Mouse (Mus musculus) hindbrain, embryonic 12.5 days (tissue): ENCODE measurements at regions not wholly inside any gene's neighbourhood (a gene's known extent, or its start where the extent isn't known, plus 50 kb on each side); places are given as distances from the start of the nearest gene placed in this dataset.
A peak's percentile ranks its signal among the peaks of the same experiment; 100 is the strongest.

Experiments used
- ATAC-seq: fragments of 200-750 bp; cut with Nextera tagmentation; 2 replicates; pipeline ENCODE4 v1.8.0; 2017; ENCODE audit warnings: moderate TSS enrichment; ENCODE audit not compliant: low FRiP score
- H3K27ac ChIP-seq: fragments of 300-500 bp; sonication (generic); 2 replicates; pipeline ENCODE4 v1.5.1; 2016; ENCODE audit warnings: mild to moderate bottlenecking
- H3K27me3 ChIP-seq: fragments of 300-500 bp; sonication (generic); 2 replicates; pipeline ENCODE4 v1.6.1; 2016; ENCODE audit warnings: mild to moderate bottlenecking
- H3K36me3 ChIP-seq: fragments of 300-500 bp; sonication (generic); 2 replicates; pipeline ENCODE4 v1.6.1; 2016; ENCODE audit warnings: mild to moderate bottlenecking
- H3K4me1 ChIP-seq: fragments of 300-500 bp; sonication (generic); 2 replicates; pipeline ENCODE4 v1.6.1; 2016
- H3K4me2 ChIP-seq: fragments of 300-500 bp; sonication (generic); replicated peaks from 2 replicates; pipeline ENCODE4 v1.6.1; 2016; ENCODE audit warnings: mild to moderate bottlenecking
- H3K4me3 ChIP-seq: fragments of 300-500 bp; sonication (generic); 2 replicates; pipeline ENCODE4 v1.5.1; 2016; ENCODE audit warnings: mild to moderate bottlenecking
- H3K9ac ChIP-seq: fragments of 300-500 bp; sonication (generic); 2 replicates; pipeline ENCODE4 v1.6.1; 2016; ENCODE audit warnings: mild to moderate bottlenecking, moderate library complexity
- H3K9me3 ChIP-seq: fragments of 300-500 bp; sonication (generic); replicated peaks from 2 replicates; pipeline ENCODE4 v1.6.1; 2016; ENCODE audit warnings: mild to moderate bottlenecking
- WGBS: fragments of 180-500 bp; shearing (Covaris S2); methylation state at CpG from one replicate; pipeline ENCODE4 v1.1.7; 2016; 5-methylcytosine and 5-hydroxymethylcytosine counted together

- 15% methylated on average over 14 of the region's 14 CpGs for WGBS
- Histone ChIP-seq H3K27ac (peak overlapping the region; percentile 18), H3K4me3 (no peak overlapping the region), H3K27me3 (no peaks in the 10 kb centered on the region), H3K36me3 (no peaks in the 10 kb centered on the region), H3K9me3 (no peaks in the 10 kb centered on the region), H3K4me2 (peak overlapping the region; percentile 38), H3K4me1 (peaks cover 7% of the 10 kb centered on the region; the same call in 1 of the 2 replicates), H3K9ac (no peak overlapping the region)
- peak; percentile 69 for ATAC-seq
Measured at GRCm38 (mm10) chr10:91270955-91271741, 90.0 kb upstream of the Tmpo start.

- 0 out of 2 replicates have a peak overlapping the region, but pooled peaks have one; percentile 38 for H3K4me2 ChIP-seq
- peaks cover 7% of the 10 kb centered on the region; the same call in 1 of the 2 replicates for H3K4me1 ChIP-seq
- ATAC-seq, result peak; percentile 61
- no peak overlapping the region for H3K4me3 ChIP-seq
- 22% methylated on average over 12 of the region's 14 CpGs for WGBS
- peak overlapping the region; percentile 12 for H3K27ac ChIP-seq
- no peak overlapping the region for H3K9ac ChIP-seq
- no peaks in the 10 kb centered on the region for H3K9me3 ChIP-seq
- H3K36me3 ChIP-seq, result no peaks in the 10 kb centered on the region
- H3K27me3 ChIP-seq, result no peaks in the 10 kb centered on the region
Measured at GRCm38 (mm10) chr10:91270268-91270954, 89.3 kb upstream of the Tmpo start.

GRCm38 (mm10) chr10:91267886-91268285, 86.8 kb upstream of the Tmpo start:
- Histone ChIP-seq H3K27me3 (no peaks in the 10 kb centered on the region), H3K9me3 (no peaks in the 10 kb centered on the region), H3K4me2 (no peak overlapping the region), H3K4me1 (peaks cover 7% of the 10 kb centered on the region; the same call in 1 of the 2 replicates), H3K4me3 (no peak overlapping the region), H3K27ac (no peak overlapping the region), H3K36me3 (no peaks in the 10 kb centered on the region), H3K9ac (no peak overlapping the region)
- 89% methylated on average over 6 of the region's 6 CpGs for WGBS
- no peak for ATAC-seq

DNA sequence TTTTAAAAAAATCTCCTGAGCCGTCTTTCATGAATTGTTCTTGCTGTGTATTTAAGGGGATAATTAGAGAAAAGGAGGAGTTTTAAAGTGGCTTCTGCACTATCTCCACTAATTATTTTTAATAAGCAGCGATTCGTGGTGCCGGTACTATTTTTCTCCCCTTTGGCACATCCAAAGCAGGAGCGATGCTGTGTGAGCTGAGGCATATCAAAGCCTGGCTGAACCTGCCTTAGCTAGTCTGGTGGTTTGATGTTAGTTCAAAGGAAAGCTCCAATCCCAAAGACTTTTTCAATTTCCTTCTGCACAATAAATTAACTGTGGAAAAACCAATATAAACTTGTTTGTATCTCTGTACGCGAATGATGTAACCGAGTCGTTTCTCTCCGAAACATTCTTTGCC, 79.3 kb upstream of the Tmpo start:
- whole genome bisulfite sequencing, result 90% methylated on average over 10 of the region's 10 CpGs
- Histone ChIP-seq H3K27me3 (no peaks in the 10 kb centered on the region), H3K9ac (no peak overlapping the region), H3K36me3 (no peaks in the 10 kb centered on the region), H3K9me3 (no peaks in the 10 kb centered on the region), H3K4me1 (no peaks in the 10 kb centered on the region), H3K4me3 (no peak overlapping the region), H3K4me2 (no peak overlapping the region), H3K27ac (no peak overlapping the region)
- ATAC-seq, result no peak

DNA sequence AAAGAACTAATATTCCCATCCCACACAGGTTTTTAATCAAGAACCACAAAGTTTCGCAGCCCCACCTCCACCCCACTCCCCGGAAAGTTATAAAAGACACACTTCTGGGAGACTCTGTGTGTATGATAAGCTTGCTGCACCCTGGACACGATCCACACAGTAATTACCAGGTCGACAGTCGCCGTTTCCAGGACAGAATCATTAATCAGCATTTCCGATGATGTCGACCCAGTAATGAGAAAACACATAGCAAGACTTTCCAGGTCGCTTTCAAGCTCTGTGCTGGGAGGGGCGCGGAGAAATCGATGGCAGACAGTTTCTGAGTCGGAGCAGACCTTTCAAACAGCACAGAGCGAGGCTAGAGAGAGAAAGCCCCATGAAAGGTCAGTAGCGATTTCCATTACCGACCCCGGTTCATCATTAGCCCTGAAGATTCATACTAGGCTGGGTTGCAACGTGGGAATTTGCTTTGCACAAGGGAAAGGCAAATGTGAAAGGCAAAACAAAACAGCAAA, 68.6 kb upstream of the Tmpo start:
- no peaks in the 10 kb centered on the region for H3K36me3 ChIP-seq
- H3K4me3 ChIP-seq, result no peak overlapping the region
- no peaks in the 10 kb centered on the region for H3K4me1 ChIP-seq
- 0 out of 2 replicates have a peak overlapping the region, but pooled peaks have one; percentile 0 for H3K4me2 ChIP-seq
- no peak overlapping the region for H3K9ac ChIP-seq
- H3K9me3 ChIP-seq, result no peaks in the 10 kb centered on the region
- no peak overlapping the region for H3K27ac ChIP-seq
- no peak; the same call in 1 of the 2 replicates for ATAC-seq
- H3K27me3 ChIP-seq, result no peaks in the 10 kb centered on the region
- 60% methylated on average over 18 of the region's 18 CpGs for WGBS

- Histone ChIP-seq H3K9me3 (no peaks in the 10 kb centered on the region), H3K4me1 (peaks cover 17% of the 10 kb centered on the region), H3K27me3 (no peaks in the 10 kb centered on the region), H3K9ac (no peak overlapping the region), H3K4me3 (no peak overlapping the region), H3K36me3 (no peaks in the 10 kb centered on the region), H3K4me2 (no peak overlapping the region), H3K27ac (no peak overlapping the region)
- no peak for ATAC-seq
- WGBS, result 89% methylated on average over 3 of the region's 3 CpGs
Measured at GRCm38 (mm10) chr10:91244297-91244696, 63.2 kb upstream of the Tmpo start.

DNA sequence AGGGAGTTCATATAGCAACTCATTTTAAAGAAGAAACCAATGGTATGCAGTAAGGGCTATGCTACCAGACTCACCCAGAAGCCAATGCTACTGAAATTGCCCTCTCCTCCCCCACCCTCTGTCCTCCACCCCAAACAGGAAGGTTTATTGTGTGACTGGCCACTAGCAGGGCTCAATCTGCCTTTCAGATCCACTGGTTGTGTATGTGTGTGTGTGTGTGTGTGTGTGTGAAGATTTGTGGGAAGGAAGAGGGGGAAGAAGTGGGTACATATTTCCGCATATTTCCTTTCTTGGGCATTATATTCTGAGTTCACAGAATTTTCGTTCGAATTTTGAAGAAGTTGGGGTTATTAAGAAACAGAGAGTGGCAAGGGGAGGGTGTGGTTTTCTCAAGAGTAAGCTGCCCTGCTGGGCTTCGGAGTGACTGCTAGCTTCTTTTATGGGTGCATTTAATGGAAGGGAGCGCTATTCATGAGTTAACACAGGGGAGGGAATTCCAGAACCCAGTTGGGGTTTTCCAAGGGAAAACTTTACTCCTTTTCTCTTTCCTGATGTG, 61.5 kb upstream of the Tmpo start:
- no peaks in the 10 kb centered on the region for H3K36me3 ChIP-seq
- WGBS, result 61% methylated on average over 5 of the region's 5 CpGs
- no peak overlapping the region for H3K27ac ChIP-seq
- H3K27me3 ChIP-seq, result no peaks in the 10 kb centered on the region
- H3K4me3 ChIP-seq, result no peak overlapping the region
- H3K4me2 ChIP-seq, result no peak overlapping the region
- no peak overlapping the region for H3K9ac ChIP-seq
- H3K4me1 ChIP-seq, result peaks cover 21% of the 10 kb centered on the region
- no peaks in the 10 kb centered on the region for H3K9me3 ChIP-seq
- no peak for ATAC-seq

- Histone ChIP-seq H3K4me3 (no peak overlapping the region), H3K27ac (peak overlapping the region; percentile 35), H3K9me3 (no peaks in the 10 kb centered on the region), H3K36me3 (no peaks in the 10 kb centered on the region), H3K27me3 (no peaks in the 10 kb centered on the region), H3K4me2 (0 out of 2 replicates have a peak overlapping the region, but pooled peaks have one; percentile 13), H3K9ac (no peak overlapping the region), H3K4me1 (peaks cover 21% of the 10 kb centered on the region)
- 32% methylated on average over 7 of the region's 7 CpGs for WGBS
- ATAC-seq, result peak; percentile 66; the same call in 1 of the 2 replicates
Measured at GRCm38 (mm10) chr10:91241611-91242005, 60.5 kb upstream of the Tmpo start.

DNA sequence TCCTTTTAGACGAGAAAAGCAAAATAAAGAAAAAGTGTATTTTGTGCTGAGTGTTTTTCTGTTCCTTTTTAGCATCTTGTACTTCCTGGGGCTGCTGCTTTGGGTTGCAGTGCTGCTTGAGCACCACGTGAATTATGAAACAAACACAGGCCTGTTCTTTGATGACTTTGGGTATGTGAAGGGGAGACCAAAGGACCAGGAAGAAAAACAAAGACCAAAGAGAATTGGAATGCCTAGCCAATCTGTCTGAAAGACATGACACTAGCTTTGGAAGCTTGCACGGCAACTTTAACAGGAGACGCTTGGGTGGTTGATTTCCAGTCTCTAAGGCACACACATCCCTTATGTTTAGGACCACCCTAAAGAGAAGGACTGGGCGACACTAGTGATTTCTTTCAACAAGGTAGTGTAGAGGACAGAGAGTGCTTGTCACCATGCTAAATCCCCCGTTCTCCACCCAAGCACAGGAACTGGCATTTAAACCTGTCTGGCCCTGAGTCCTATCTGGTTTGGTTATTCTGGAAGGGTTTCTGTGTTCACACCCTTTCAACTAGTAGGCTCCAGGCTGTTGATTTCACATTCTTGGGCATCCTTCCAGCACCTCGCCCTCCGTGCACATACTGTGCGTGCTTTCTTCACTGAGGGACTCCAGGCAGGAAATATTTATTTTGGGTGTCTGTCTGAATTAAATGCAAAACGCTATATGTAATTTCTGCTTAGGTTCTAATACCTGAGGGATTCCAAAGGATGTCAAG, 59.9 kb upstream of the Tmpo start:
- Histone ChIP-seq H3K4me3 (no peak overlapping the region), H3K27ac (peak overlapping the region; percentile 35), H3K4me1 (peaks cover 21% of the 10 kb centered on the region), H3K9ac (no peak overlapping the region), H3K36me3 (no peaks in the 10 kb centered on the region), H3K4me2 (0 out of 2 replicates have a peak overlapping the region, but pooled peaks have one; percentile 13), H3K9me3 (no peaks in the 10 kb centered on the region), H3K27me3 (no peaks in the 10 kb centered on the region)
- ATAC-seq, result peak; percentile 29; the same call in 1 of the 2 replicates
- WGBS, result 46% methylated on average over 10 of the region's 10 CpGs

DNA sequence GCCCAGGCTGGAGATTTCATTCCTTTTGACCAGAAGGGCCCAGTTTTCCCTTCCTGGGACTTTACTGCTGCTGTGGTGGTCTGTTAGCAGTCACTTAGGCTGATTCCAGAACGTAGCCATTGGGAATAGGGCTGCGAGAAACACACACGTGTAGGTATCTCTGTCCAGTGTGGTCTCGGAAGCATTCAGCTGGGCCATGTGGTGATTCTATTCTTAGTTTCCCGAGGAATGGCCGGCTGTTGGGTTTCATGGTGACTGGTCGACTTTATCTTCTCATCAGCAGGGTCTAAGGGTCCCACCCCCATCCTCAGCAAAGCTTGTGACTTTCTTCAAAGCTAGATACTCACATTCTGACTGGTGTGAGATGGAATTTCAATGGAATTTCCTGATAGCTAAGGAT, 59.2 kb upstream of the Tmpo start:
- H3K4me1 ChIP-seq, result peaks cover 21% of the 10 kb centered on the region
- H3K4me2 ChIP-seq, result no peak overlapping the region
- H3K36me3 ChIP-seq, result no peaks in the 10 kb centered on the region
- no peaks in the 10 kb centered on the region for H3K27me3 ChIP-seq
- H3K4me3 ChIP-seq, result no peak overlapping the region
- H3K9ac ChIP-seq, result no peak overlapping the region
- no peaks in the 10 kb centered on the region for H3K9me3 ChIP-seq
- no peak overlapping the region for H3K27ac ChIP-seq
- ATAC-seq, result no peak
- 71% methylated on average over 7 of the region's 7 CpGs for WGBS

GRCm38 (mm10) chr10:91236844-91237243, 55.7 kb upstream of the Tmpo start:
- H3K27me3 ChIP-seq, result no peaks in the 10 kb centered on the region

More at GRCm38 (mm10) chr10:91236844-91237243, 55.7 kb upstream of the Tmpo start:
- Histone ChIP-seq H3K9me3 (no peaks in the 10 kb centered on the region), H3K27ac (no peak overlapping the region), H3K4me2 (no peak overlapping the region), H3K9ac (no peak overlapping the region), H3K4me3 (no peak overlapping the region), H3K36me3 (no peaks in the 10 kb centered on the region), H3K4me1 (peaks cover 21% of the 10 kb centered on the region)
- no peak for ATAC-seq
- WGBS, result 33% methylated on average over 7 of the region's 7 CpGs
